Mouse (Mus musculus): ENCODE measurements around the gene Rab17.

Gene Rab17

DNA sequence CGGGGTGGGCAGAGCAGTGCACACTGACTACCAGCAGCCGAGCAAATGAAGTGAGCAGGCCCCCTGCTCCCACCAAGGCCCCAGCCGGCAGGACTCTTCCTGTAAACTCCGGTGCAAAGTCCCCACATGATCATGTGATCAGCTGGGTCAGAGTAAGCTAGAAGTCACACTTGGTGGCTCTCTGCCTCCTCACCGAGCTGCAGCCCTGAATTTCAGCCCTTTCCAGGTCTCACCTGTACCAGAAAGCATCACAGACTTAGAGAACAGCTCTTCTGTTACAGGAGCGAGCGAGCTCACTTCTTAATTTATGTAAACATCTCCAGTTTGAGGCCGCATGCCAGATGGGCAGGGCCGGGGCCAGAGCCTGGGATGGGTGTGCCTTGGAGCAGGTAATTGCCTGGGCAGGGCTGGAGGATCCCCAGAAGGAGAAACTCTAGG, at the start of gene Rab17:
Rab17 (minus strand) TSS at position 315 of the 438 bp plus-strand sequence.
- no peak for DNase-seq (ENCODE audit: low read depth, low spot score)

GRCm38 (mm10) chr1:91017111-91017758, 47.8 kb upstream of the Rab17 start:
- DNase-seq (ENCODE audit: low read depth, low spot score): peak; percentile 19

GRCm38 (mm10) chr1:91015571-91015970, 46.1 kb upstream of the Rab17 start:
- no peak for DNase-seq (ENCODE audit: low read depth, low spot score)

DNA sequence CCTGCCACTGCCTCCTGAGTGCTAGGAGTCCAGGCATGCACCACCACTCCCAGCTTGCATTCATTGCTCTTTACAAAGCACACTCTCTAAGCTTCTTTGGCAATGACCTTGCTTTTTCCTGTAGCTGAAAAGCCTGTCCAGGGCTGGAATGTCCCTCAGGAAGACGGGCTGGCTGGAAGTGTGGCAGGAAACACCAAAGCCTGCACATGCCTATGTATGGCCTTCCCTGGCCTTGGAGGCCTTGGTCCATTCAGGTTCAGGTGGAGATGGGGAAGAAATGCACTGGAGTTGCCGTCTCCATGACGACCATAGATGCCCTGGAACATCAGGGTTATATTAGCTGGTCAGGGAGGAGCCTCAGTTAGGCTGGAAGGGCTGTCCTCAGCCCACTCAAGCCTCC, 44.3 kb upstream of the Rab17 start:
- DNase-seq (ENCODE audit: low read depth, low spot score): no peak

DNA sequence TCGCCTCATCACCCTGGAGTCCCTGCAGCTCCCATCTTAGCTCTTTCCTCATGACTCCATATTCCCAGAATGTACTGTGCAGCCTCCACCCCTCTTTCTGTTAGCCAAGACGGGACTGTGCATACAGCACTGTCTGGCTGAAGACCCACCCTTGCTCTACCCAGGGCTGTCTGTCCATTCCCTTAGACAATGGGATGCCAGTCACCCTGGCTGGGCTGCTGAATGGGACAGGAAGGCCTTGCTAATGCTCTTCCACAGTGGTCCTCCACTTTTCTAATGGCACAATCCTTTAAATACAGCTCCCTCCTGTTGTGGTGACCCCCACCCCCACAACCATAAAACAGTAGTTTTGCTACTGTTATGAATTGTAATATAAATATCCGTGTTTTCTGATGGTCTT, 41.9 kb upstream of the Rab17 start:
- no peak for DNase-seq (ENCODE audit: low read depth, low spot score)

GRCm38 (mm10) chr1:91010716-91011115, 41.3 kb upstream of the Rab17 start:
- no peak for DNase-seq (ENCODE audit: low read depth, low spot score)

DNA sequence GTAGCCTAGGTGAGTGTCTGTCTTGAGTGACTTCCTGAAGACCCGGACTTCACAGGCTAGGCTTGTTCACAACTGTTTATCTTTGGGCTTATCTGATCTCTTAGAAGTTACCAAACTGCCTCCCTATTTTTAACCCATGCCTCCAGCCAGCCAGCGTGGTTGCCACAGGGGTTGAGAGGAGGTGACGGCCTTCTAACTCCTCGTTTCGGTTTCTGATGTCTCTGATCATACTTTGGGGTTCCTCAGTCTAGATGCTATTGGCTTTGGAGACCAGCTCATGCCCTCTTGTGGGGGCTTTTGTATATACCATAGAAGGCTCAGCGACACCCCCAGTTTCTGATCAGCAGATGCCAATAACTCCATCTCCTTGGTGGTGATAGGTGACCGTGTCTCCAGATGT, 40.8 kb upstream of the Rab17 start:
- DNase-seq (ENCODE audit: low read depth, low spot score): no peak

DNA sequence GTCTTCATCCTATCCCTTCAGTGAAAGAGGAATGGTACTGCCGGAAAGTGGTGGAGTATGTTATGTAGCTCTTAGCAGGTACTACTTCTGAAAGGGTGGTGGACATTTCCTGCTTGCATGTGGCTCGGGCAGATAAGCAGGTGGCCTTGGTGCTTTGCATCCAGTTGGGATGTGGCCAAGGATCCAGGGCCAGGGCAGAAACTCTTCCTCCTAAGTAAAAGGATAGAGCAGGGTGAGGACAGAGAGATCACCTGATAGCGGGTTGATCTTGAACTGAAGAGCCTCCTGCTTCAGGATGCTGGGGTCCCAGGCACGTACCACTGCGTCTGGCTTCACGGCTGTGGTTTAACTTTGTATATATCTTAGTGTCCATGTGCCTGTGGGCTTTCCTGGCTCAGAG, 39.8 kb upstream of the Rab17 start:
- no peak for DNase-seq (ENCODE audit: low read depth, low spot score)

GRCm38 (mm10) chr1:91008746-91009145, 39.3 kb upstream of the Rab17 start:
- DNase-seq (ENCODE audit: low read depth, low spot score): no peak

DNA sequence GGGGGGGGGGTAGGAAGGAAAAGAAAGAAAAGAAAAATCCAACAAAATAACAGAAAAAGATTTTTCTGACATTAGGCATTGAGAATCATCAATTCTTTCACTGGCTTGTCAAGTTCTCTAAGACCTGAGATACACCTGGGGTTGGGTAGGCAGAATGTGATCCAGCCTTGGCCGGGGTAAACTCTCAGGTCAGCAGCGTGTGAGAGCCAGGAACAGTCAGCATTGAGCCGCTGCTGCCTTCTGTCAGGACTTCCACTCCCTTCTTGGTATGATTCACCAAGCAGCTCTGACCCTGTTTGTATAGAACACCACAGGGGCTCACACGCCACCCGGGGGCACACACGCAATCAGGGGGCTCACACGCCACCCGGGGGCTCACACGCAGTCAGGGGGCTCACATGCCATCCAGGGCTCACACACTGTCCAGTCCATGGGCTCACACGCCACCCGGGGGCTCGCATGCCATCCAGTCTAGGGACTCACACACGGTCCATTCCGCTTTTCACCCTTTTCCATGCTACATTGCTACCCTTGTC, 38.8 kb upstream of the Rab17 start:
- DNase-seq (ENCODE audit: low read depth, low spot score): no peak

DNA sequence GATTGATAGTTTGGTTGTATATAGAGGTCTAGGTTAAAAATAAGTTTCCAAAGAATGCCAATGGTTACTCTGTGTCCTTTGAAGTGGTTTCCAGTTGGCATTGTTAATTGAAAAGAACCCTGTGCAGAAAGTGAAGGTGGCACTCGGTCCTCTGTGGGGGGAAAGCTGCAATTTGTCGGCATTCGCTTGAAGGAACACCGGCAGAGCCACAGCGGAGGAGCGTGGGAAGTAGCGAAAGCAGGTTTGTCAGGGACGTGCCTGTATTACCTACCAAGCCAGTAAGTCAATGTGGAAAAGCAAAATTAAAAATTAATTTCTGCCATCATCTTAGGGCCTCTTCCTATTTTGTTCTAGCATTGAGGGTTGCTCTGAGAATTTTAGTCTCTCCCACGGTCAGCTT, 37.2 kb upstream of the Rab17 start:
- DNase-seq (ENCODE audit: low read depth, low spot score): no peak

DNA sequence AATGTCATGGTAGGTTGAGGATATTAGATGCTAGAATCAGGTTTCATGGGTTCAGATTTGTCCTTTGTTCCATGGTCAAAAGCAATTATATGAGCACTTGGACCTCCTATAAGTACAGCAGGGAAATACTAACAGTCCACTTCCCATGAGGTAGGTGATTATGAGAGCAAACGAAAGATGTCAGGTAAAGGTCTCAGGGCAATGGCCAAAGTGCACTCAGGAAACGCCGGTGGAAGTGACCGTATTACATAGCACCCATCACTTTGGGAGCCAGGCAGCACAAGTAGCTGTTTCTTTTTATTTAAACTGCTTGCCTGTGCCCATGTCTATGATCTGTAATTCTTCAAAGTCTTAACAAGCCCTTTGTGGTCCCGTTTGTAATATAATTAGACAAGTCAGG, 36.6 kb upstream of the Rab17 start:
- DNase-seq (ENCODE audit: low read depth, low spot score): no peak

DNA sequence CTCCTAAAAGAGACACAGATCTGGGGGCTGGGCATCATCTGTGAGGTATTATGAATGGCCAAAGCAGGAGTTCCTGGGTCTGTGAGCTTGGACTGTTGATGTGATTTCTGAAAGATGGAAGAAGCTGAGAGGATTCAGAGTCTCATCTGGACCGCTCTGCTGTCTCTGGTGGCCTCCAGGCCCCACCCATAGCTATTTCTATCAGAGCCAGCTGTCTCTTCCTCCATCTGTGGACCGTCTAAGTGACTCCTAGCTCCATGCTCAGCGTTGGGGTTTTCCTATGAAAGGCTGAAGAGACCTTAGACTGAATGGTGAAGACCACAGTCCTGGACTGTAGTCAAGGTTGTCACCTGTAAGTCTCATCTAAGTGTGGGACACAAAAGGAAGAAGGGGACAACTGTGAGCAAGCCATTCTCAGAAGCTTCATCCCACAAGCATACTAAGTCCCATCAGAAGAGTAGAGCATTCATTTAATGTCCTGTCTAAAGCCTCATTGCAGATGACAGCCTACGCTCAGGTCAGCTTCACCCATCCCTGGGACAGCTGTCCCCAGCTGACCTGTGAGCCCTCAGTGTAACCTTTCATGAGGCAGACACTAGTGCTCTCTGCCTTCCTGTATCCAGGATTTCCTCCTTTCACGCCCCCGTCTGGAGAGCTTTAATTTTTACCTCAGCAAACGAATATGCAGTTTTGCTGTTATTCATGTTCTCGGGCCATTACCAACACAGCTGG, 34.2 kb upstream of the Rab17 start:
- no peak for DNase-seq (ENCODE audit: low read depth, low spot score)

DNA sequence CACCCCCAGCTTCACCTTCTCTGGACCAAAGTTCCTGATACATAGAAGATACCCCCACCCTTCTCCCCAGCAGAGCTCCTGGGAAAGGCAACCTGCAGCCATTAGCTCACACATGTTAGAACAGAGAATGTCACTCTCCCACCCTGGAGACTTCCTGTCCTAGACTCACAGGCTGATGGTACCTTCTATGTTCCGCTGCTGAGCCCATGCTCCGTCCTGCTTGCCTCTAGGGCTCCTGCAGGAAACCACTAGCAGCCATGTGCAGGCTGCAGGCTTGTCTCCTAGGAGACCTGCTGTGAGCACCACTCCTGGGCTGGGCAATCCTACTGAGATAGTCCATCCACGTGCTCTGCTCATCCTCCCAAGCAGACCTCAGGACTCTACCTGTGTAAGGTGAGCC, 33.2 kb upstream of the Rab17 start:
- no peak for DNase-seq (ENCODE audit: low read depth, low spot score)

DNA sequence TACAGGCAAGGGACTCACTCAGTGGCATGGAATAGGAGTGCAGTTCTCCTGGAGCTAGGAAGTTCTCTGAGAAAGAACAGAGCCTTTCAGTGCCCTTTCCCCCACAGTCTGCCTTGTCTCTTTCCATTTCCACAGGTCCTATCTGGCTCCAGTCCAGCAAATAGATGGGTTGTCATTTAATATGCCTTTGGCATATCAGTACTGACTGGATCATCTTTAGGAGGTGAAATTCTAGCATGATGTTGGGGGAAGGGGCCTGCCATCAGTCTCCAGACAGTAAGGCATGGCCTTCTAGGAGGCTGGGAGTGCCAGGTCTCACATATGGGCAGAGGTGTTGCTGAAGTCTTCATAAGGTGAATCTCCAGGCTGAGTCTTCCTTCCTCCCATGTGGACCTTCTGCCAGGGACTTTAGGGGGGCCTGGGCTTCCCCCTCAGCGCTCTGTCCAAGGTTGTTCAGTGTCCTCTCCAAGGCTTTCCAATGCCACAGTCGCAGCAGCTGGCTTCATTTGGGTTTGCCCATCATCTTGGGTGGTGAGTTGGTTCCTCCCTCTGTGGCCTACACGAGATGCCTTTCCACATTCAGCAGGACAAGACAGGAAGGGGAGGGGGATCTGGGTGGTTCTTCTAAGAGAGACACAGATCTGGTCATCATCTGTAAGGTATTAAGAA, 32.5 kb upstream of the Rab17 start:
- no peak for DNase-seq (ENCODE audit: low read depth, low spot score)

DNA sequence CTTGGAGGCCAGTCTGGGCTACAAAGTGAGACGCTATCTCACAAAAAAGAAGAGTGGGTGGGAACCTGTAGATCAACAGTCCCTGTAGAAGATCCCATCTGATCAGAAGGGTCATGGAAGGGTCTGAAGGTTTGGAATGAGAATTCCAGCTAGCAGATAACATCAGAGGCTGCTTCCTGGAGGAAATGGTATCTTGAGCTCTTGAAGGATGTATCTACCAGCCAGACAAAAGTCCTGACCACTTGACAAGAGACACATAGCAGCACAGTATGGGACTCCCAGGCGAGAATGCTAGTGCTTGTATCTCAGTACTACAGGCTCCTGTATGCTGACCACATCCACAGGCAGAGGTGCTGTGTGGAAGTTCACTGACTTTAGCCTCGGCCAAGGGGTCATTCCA, 31.6 kb upstream of the Rab17 start:
- no peak for DNase-seq (ENCODE audit: low read depth, low spot score)

GRCm38 (mm10) chr1:90999911-91000601, 30.6 kb upstream of the Rab17 start:
- no peak for DNase-seq (ENCODE audit: low read depth, low spot score)

- no peak for DNase-seq (ENCODE audit: low read depth, low spot score)
These were observed 29.6 kb upstream of the Rab17 start for GRCm38 (mm10) chr1:90998891-90999611.

DNA sequence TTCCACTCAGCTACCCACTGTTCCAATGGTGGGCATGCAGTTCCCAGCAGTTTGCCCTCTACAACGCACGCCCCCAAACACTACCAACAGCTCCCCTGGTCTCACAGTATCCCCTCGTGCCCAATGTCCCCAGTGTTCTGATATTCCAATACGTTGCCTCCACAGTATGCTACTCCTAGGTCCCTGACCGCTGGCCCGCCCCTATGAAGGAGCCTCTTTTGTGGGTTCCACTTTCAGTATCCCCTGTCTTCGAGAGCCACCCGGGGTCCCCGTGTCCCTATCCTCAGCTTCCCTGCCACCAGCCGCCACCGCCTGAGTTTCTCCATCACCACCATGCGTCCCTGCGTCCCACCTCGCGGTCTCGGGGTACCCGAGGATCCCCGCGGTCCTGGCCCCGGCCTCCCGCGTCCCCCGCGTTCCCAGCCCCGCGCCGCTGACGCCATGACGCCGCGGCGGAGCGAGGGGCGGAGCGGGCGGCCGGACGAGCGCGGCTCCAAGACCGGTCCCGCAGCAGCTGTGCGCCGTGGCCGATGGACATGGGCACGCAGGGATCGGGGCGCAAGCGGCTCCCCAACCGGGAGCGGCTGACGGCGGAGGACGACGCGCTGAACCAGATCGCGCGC, 28.9 kb upstream of the Rab17 start, which contains the start of gene Lrrfip1:
Lrrfip1 (plus strand) TSS at position 470 of the 623 bp plus-strand sequence.
- peak; percentile 32 for DNase-seq (ENCODE audit: low read depth, low spot score)

DNA sequence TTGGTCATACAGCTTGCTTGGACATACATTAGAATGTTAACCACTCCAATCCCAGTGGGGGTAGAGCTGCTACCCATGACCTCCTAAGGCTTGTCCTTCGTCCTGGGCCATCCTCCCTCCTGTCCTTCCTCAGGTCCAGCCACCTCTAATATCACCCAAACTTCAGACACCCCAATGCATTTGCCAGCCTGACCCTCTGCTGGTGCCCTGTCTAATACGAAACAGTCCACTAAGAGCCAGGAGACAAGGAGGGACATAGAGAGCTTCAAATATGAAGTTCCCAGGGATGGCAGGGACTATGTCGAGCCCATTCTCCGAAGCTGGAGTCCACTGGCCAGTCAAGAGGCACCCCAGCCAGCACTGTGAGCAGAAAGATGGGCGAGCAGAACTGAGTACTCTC, 28.2 kb upstream of the Rab17 start:
- DNase-seq (ENCODE audit: low read depth, low spot score): no peak

DNA sequence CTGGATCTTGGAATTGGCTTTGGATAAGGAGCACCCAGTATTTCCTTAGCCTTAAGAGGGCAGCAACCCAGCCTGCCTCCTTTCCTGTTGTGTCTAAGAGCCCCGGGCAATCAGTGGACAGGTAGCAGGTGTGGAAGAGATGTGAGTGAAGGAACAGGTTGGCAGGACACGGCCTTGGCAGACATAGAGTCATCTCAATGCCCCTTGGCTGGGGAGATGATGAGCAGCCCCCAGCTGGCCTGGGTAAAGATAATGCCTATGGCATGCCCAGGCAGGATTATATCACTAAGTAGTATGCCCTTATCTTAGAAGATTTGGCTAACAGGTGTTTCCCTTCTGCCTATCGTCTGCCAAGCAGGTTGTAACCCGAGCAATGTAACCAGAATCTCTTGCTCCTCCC, 27.7 kb upstream of the Rab17 start:
- DNase-seq (ENCODE audit: low read depth, low spot score): no peak

All from embryo, embryonic 11.5 days (tissue).